Mouse (Mus musculus) liver, embryonic 16.5 days (tissue): Measurements from ENCODE around the gene AY358078. TPM values are rescaled to one million over a fixed set of nuclear protein-coding genes. Genes with fewer than 3 reads are reported as not detected.
"Not testable (repeated sequence)": the region's sequence is repeated elsewhere in the genome, so short reads cannot be mapped to it uniquely, and the experiment has no call there.

Experiments
- ATAC-seq: fragments of 200-750 bp; cut with Nextera tagmentation; 2 replicates; pipeline ENCODE4 v1.8.0; 2017; ENCODE audit warnings: low read depth, mild to moderate bottlenecking, moderate number of reproducible peaks, moderate library complexity
- H3K27ac ChIP-seq: fragments of 300-500 bp; sonication (generic); 2 replicates; pipeline ENCODE4 v1.5.1; 2014; ENCODE audit warnings: mild to moderate bottlenecking, low read length
- H3K27me3 ChIP-seq: fragments of 300-500 bp; sonication (generic); 2 replicates; pipeline ENCODE4 v1.6.1; 2014; ENCODE audit warnings: low read depth, low read length, mixed read lengths; ENCODE audit not compliant: control insufficient read depth, insufficient read depth
- H3K36me3 ChIP-seq: fragments of 300-500 bp; sonication (generic); 2 replicates; pipeline ENCODE4 v1.6.1; 2014; ENCODE audit warnings: mild to moderate bottlenecking; ENCODE audit not compliant: control insufficient read depth, insufficient read depth
- H3K4me1 ChIP-seq: fragments of 300-500 bp; sonication (generic); 2 replicates; pipeline ENCODE4 v1.6.1; 2014; ENCODE audit warnings: low read depth, low read length, mixed read lengths; ENCODE audit not compliant: control insufficient read depth
- H3K4me2 ChIP-seq: fragments of 300-500 bp; sonication (generic); 2 replicates; pipeline ENCODE4 v1.6.1; 2014; ENCODE audit warnings: low read depth, low read length, mixed read lengths
- H3K4me3 ChIP-seq: fragments of 300-500 bp; sonication (generic); 2 replicates; pipeline ENCODE4 v1.5.1; 2014; ENCODE audit warnings: low read depth, mild to moderate bottlenecking, low read length
- H3K9ac ChIP-seq: fragments of 300-500 bp; sonication (generic); 2 replicates; pipeline ENCODE4 v1.6.1; 2014; ENCODE audit warnings: low read depth, low read length
- H3K9me3 ChIP-seq: fragments of 300-500 bp; sonication (generic); replicated peaks from 2 replicates; pipeline ENCODE4 v1.6.1; 2016; ENCODE audit warnings: low read length; ENCODE audit not compliant: control insufficient read depth
- WGBS: fragments of 180-500 bp; shearing (Covaris S2); extraction: QIAGEN DNeasy Blood & Tissue Kit; methylation state at CpG from one replicate; pipeline ENCODE4 v1.1.7; 2014; ENCODE audit not compliant: insufficient replicate concordance; 5-methylcytosine and 5-hydroxymethylcytosine counted together
- polyA plus RNA-seq: library from polyadenylated mRNA; unstranded; fragments of >200 nt; fragmentation: Nextera tagmentation; extraction: Ambion mirVana; gene quantifications from 2 replicates; pipeline ENCODE4 v1.2.1, GENCODE M21; 2015

The AY358078 gene
- not detected in 2 replicates for polyA plus RNA-seq

- no peaks in the 10 kb centered on the region for H3K36me3 ChIP-seq
- ATAC-seq: no peak
- H3K4me1 ChIP-seq: no peaks in the 10 kb centered on the region
- WGBS: 55% methylated on average over 2 of the region's 2 CpGs
- H3K4me3 ChIP-seq: no peak within 1 kb of the TSS
- H3K27me3 ChIP-seq: no peaks in the 10 kb centered on the region
- no peaks in the 10 kb centered on the region for H3K9me3 ChIP-seq
- H3K27ac ChIP-seq: no peak within 1 kb of the TSS
- no peak within 1 kb of the TSS for H3K9ac ChIP-seq
- no peak within 1 kb of the TSS for H3K4me2 ChIP-seq
Observed at GRCm38 (mm10) chr14:51799746-51800145, at the start of gene AY358078. AY358078 (plus strand) TSS chr14:51800046.

- H3K36me3 ChIP-seq: no peaks in the 10 kb centered on the region
- H3K27me3 ChIP-seq: no peaks in the 10 kb centered on the region
- H3K27ac ChIP-seq: no peak overlapping the region
- no peak overlapping the region for H3K4me3 ChIP-seq
- H3K4me1 ChIP-seq: no peaks in the 10 kb centered on the region
- 58% methylated on average over 2 of the region's 2 CpGs for WGBS
- ATAC-seq: no peak
- no peak overlapping the region for H3K4me2 ChIP-seq
- no peaks in the 10 kb centered on the region for H3K9me3 ChIP-seq
- H3K9ac ChIP-seq: no peak overlapping the region
Observed at GRCm38 (mm10) chr14:51755944-51756343, 43.9 kb upstream of the AY358078 start.

DNA sequence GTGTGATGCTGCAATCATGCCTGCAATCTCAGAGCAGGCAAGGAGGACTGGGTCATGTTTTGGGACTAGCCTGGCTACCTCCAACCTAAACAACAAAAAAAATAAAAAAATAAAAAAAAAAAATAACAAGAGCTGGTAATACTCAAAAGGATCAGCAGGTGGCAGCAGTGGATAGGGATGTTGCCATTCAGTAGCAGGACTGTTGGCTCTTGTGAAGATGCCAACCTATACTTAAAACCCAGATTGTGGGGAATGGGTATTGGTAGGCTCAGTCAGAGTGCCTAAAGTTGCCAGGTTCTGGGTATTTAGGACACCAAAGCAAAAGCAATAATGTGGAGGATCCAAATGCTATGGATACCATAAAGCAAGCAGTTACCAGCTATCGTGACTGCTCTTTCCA lies 28.5 kb upstream of the AY358078 start:
- H3K9me3 ChIP-seq, ATAC-seq, H3K9ac ChIP-seq, H3K4me2 ChIP-seq, H3K4me1 ChIP-seq, H3K27ac ChIP-seq, H3K27me3 ChIP-seq, H3K4me3 ChIP-seq, H3K36me3 ChIP-seq: not testable (repeated sequence)
- WGBS: 67% methylated on average over 1 of the region's 1 CpGs

DNA sequence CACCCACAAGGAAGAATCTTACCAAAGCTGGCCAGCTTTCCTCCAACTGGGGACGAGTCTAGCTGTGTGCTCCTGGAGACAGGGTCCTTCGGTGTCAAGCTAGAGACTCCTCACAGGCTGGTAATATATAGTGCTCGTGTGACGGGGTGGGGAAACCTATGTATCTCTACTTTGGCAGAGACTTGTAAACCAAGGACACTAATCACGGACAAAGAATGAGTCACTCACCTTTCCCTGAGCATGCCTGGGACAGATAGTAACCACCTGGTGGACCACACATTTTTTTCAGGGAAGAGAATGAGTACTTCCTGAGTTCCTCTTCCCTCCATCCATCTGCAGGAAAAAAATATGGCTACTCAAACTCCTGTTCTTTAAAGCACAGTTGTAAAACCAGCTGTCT lies 26.4 kb upstream of the AY358078 start, which contains the start of gene Ang4:
Gene Ang4, minus strand, starts transcription at position 101 of the 400 bp plus-strand sequence.
- ATAC-seq: no peak
- WGBS: 57% methylated on average over 5 of the region's 5 CpGs

DNA sequence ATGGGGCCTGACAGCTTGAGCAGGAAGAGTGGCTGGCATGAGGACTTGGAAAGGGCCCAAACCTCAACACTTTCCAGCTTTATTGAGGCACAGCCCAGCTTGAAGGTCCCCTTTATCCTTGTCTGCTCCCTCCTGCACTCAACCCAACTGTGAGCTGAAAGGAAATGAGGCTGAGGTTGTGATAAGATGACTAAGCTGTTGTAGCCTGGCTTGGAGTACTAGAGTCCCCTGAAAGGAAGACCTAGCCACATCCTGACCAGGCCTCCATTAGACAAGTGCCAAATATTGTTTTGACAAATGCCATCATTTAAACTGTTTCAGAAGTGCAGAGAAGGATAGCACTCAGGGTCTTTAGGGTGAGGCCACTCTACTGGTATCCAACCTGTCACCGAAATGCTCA lies 22.1 kb upstream of the AY358078 start:
- Histone ChIP-seq H3K9ac (no peak overlapping the region), H3K27ac (no peak overlapping the region), H3K4me1 (no peaks in the 10 kb centered on the region), H3K4me3 (no peak overlapping the region), H3K4me2 (no peak overlapping the region), H3K36me3 (no peaks in the 10 kb centered on the region), H3K27me3 (no peaks in the 10 kb centered on the region), H3K9me3 (no peaks in the 10 kb centered on the region)
- 52% methylated on average over 1 of the region's 1 CpGs for WGBS
- no peak for ATAC-seq

More for the DNA sequence above, 26.4 kb upstream of the AY358078 start, which contains the start of gene Ang4:
- H3K9me3 ChIP-seq: no peaks in the 10 kb centered on the region
- H3K27ac ChIP-seq: no peak within 1 kb of the TSS
- H3K4me3 ChIP-seq: no peak within 1 kb of the TSS
- no peaks in the 10 kb centered on the region for H3K4me1 ChIP-seq
- H3K9ac ChIP-seq: no peak within 1 kb of the TSS
- no peak within 1 kb of the TSS for H3K4me2 ChIP-seq
- no peaks in the 10 kb centered on the region for H3K36me3 ChIP-seq
- H3K27me3 ChIP-seq: no peaks in the 10 kb centered on the region

DNA sequence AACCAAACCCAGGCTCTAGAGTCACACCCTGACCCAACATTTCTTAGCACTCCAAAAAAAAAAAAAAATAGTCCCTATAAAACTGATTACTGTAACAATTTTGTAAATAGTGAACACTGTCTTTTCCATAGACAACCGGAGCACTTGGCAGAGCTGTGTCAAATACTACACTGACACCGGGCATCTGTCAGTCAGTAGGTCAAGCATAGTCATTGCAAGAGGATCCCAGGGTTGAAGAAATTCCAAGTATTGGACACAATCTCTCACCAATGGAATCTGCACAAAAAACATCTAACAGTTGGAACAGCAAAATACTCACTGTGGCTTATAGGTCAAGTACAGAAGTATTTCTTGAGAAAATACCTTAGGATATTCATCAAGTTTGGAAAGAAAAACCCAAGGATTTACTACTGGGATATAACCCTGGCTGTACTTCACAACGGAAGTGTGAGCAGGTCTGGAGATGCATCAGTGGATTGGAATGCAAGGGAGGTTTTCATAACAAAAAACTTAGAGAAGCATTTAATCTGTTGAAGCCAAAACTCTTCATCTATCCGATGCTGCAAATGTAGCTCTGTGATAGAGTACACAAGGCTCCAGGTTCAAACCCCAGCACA lies 20.9 kb upstream of the AY358078 start:
- WGBS: 57% methylated on average over 4 of the region's 4 CpGs
- Histone ChIP-seq H3K27ac (no peak overlapping the region), H3K9ac (no peak overlapping the region), H3K9me3 (no peaks in the 10 kb centered on the region), H3K4me3 (no peak overlapping the region), H3K4me2 (no peak overlapping the region), H3K27me3 (no peaks in the 10 kb centered on the region), H3K4me1 (no peaks in the 10 kb centered on the region), H3K36me3 (no peaks in the 10 kb centered on the region)
- ATAC-seq: no peak

GRCm38 (mm10) chr14:51786335-51786734 lies 13.5 kb upstream of the AY358078 start:
- H3K27ac ChIP-seq: no peak overlapping the region
- no peak overlapping the region for H3K4me2 ChIP-seq
- no peaks in the 10 kb centered on the region for H3K36me3 ChIP-seq
- H3K27me3 ChIP-seq: no peaks in the 10 kb centered on the region
- no peak for ATAC-seq
- no peaks in the 10 kb centered on the region for H3K4me1 ChIP-seq
- H3K9me3 ChIP-seq: no peaks in the 10 kb centered on the region
- H3K9ac ChIP-seq: no peak overlapping the region
- no peak overlapping the region for H3K4me3 ChIP-seq
- WGBS: 44% methylated on average over 4 of the region's 4 CpGs

GRCm38 (mm10) chr14:51787061-51787460 lies 12.8 kb upstream of the AY358078 start:
- ATAC-seq: no peak
- no peak overlapping the region for H3K4me3 ChIP-seq
- no peak overlapping the region for H3K9ac ChIP-seq
- no peaks in the 10 kb centered on the region for H3K4me1 ChIP-seq
- no peaks in the 10 kb centered on the region for H3K9me3 ChIP-seq
- H3K27ac ChIP-seq: no peak overlapping the region
- no peak overlapping the region for H3K4me2 ChIP-seq
- 63% methylated on average over 5 of the region's 5 CpGs for WGBS
- H3K27me3 ChIP-seq: no peaks in the 10 kb centered on the region
- H3K36me3 ChIP-seq: no peaks in the 10 kb centered on the region

GRCm38 (mm10) chr14:51789196-51789595 lies 10.7 kb upstream of the AY358078 start:
- H3K9ac ChIP-seq: no peak overlapping the region
- H3K9me3 ChIP-seq: no peaks in the 10 kb centered on the region
- WGBS: 53% methylated on average over 2 of the region's 2 CpGs
- H3K4me3 ChIP-seq: no peak overlapping the region
- no peak overlapping the region for H3K4me2 ChIP-seq
- no peaks in the 10 kb centered on the region for H3K27me3 ChIP-seq
- H3K27ac ChIP-seq: no peak overlapping the region
- H3K4me1 ChIP-seq: no peaks in the 10 kb centered on the region
- no peak for ATAC-seq
- H3K36me3 ChIP-seq: no peaks in the 10 kb centered on the region
